Mouse (Mus musculus): Measurements from ENCODE around the gene Magi1.

Magi1 gene

GRCm38 (mm10) chr6:94103581-94103980, 180.1 kb downstream of the Magi1 start:
- no peak for DNase-seq

DNA sequence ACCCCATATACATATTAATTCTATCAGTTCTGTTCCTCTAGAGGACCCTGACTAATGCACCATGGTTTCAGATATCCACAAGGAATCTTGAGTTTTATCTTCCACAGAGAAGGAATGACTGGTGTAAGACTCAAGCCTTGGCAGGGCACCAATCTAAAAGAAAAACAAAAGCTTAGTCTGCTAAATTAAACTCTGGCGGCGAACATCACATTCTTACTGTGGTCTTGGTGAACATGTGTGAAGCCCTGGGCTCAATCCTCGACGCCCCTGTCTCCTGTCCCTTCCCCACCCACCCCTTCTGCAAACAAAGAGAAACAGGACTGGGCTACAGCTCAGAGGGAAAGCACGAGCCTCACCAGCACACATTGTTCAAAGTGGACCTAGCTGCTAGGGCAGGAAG, 182.5 kb downstream of the Magi1 start:
- DNase-seq: no peak

DNA sequence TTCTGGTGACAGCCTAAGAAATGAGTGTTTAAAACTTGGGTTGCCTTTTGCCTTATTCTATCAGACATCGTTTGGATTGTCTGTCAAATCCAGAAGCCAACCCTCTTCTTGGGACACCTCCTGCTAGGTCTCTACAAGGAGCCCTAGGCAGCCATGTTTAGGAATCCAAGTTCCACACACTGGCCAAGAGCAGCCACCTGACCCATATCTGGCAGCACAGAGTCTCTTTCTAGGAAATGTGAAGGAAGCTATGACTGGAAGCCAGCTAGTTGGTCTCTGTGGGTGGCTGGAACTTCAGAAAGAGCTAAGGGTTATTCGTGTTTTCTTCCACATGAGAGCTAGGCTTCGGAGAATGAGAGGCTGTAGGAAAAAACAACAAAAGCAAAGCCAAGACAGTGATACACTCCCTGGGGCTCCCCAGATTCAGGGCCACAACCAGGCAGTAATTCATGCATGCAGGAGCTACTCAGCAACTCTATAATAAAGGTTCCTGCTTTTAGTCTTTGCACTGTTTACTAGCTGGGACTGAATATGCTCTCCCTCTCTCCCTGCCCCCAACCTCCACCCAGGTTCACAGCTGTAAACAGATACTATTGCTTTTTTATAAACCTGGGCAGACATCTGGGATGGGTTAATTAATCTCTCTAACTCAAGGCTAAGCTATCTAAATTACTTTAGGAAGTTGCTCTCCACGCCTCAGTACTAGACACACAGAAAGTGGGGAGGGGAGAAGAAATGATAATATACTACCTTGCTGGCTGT, 188.6 kb downstream of the Magi1 start:
- no peak for DNase-seq

DNA sequence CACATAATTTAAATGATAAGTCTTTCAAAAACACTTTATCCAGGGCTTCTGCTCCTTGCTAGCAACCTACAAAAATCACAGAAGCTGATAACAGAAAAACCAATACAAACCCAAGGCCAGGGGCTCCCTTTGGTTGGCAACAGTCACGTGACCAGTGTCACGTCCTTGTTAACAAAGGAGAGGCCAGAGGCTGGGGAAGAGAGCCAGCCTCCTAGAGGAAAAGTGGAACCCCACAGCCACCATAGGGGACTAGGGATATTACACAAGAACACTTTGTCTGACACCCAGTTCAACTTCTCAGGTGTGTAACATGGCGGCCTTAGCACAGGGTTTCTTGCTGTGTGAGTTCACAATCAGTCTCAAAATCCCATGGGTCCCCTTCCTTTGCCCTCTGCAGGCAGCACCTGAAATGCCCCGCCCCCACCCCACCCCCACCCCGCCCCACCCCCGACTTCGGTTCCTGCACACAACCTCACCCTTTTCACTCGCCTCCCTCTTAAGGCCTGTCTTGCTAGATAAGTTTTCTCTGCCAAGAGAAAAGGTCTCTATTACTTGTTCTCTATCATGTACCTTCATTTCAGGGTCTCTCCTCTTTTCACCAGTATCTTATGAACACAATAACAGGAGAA, 190.6 kb downstream of the Magi1 start:
- no peak for DNase-seq

DNA sequence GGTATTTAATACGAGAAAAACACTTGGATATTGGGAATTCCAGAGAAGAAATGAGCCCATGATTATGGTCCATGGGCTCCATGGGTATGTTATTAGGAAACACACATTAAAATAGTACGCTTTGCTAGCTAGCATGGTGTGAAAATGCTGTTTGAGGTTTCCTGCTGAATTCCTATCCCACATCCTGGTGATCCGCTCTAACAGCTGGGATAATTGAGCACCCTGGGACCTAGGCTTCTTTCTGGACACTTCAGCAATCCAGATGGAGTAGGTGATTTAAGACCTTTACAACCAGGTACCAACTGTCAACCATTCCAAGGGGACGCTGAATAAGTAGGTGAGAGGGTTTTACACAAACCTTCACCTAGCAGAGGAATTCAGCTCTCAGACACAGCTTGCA, 191.2 kb downstream of the Magi1 start:
- no peak for DNase-seq

- no peak for DNase-seq
These were observed 196.9 kb downstream of the Magi1 start for GRCm38 (mm10) chr6:94086855-94087254.

- no peak for DNase-seq
These were observed 199.0 kb downstream of the Magi1 start for GRCm38 (mm10) chr6:94084752-94085151.

DNA sequence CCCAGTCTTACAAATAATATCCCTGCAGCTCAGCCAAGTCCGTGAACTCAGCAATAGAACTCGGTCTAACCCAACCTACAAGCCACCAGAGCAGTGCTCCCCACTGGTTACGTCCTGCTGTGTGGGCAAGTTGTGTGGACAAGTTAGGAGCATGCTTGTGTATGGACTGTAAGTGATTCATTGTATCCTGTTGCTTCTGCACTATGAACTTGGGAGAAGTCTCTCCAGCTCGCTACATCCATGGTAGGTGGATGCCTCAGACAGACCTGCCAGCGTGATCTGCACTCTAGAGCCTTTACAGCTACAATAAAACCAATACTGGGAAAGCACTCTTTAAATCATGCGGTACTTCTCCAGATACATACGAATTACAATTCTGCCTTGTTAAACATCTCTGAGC, 200.3 kb downstream of the Magi1 start:
- no peak for DNase-seq

DNA sequence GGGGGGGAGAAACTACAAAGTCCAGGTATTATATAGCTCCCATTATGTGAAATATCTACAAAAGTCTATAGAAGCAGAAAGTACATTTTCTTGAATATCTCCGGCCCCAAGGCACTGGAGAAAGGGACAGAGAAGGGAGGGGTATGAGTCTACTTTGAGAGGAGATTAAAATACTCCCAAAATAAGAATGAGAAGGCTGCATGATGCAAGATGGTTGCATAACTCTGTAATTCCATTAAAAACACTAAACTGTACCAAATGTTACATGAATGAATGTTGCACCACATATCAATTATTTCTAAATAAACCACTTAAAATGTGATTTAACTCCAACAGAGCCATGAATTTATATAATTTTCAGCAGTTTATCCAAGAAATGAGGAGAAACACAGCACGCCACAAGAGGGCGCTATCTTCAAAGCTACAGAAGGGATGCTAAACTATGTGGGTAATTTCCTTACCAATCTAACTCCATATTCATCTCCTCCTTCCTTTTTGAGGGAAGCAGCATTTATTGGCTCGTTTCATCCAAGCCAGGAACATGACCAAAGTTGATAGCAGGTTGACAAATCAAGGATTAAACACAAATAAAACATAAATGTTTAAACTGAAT, 202.7 kb downstream of the Magi1 start:
- DNase-seq: peak; percentile 48 to 53

GRCm38 (mm10) chr6:94078934-94079333, 204.8 kb downstream of the Magi1 start:
- no peak for DNase-seq

DNA sequence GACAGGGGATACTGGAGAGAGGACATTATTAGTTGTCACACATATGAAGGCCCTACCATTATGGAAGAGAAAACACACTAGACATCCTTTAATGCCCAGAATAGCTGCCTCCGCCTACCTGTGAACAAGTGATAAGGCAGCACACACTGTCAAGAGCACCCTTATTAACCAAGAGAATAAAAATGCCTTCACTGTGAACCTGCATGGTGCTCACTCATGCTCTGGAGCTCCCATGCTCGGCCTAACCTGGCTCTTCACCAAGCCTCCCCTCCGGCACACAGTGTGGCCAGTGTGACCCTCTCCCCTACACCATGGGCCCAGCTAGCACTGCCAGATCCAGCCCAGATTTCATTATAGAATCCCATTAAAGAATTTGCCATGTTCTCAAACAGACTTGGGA, 206.7 kb downstream of the Magi1 start:
- DNase-seq: no peak

DNA sequence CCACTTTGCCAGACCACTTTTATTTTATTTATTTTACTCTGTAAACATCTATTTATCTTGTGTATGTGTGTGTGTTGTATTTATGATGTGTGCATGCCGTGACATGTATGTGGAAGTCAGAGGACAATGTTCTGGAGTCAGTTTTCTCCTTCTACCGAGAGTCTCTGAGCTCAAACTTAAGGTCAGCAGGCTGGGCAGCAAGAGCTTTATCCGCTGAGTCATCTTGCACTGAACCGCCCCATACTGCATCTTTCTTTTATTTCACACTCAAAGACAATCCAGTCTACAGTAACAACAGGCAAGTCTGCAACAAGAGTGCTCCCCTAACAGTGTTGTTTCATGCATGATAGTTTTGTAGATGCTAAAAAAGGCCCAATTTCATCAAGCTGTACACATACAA, 207.7 kb downstream of the Magi1 start:
- DNase-seq: no peak

DNA sequence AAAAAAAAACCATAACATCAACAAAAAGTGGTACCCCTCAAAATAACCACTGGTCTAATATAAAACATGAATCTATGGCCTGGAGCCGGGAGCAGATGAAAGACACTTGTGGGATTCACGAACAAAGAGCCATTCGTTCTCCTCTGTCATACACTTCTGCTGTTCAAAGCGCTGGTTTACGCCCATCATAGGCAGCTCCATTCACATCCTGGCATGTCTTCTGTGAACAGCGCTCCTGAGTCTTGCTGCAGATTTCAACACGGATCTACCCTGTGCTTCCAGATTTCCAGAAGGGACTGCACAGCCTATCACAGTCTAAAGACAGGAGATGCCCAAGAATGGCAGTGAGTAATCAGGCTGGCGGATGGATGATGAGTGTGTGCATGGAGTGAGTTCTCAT, 208.5 kb downstream of the Magi1 start:
- no peak for DNase-seq

- no peak for DNase-seq
These were observed 212.0 kb downstream of the Magi1 start for GRCm38 (mm10) chr6:94071676-94072075.

GRCm38 (mm10) chr6:94070702-94071101, 213.0 kb downstream of the Magi1 start:
- no peak for DNase-seq

- DNase-seq: no peak
These were observed 214.3 kb downstream of the Magi1 start for GRCm38 (mm10) chr6:94069421-94069820.

- no peak for DNase-seq
These were observed 215.8 kb downstream of the Magi1 start for GRCm38 (mm10) chr6:94067741-94068450.

DNA sequence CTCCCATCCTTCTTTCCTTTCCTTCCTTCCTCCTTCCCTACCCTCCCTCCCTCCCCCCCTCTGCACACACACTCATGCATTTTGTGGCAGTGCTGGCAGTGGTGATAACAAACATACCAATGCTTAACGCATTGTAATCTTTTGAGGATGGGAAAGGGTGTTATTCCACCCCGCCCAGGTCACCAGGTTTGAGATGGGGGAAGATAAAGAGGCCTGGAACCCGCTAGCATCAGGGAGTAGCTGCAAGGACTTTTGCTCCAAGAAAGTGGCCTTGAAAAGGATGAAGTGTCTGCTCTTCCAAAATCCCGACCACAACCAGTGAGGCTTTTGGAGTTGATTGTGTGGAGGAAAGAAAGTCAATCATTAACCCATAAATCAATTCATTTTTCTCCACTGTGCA, 218.9 kb downstream of the Magi1 start:
- no peak for DNase-seq

GRCm38 (mm10) chr6:94063542-94063941, 220.2 kb downstream of the Magi1 start:
- DNase-seq: peak; percentile 3 to 9

- no peak for DNase-seq
These were observed 222.2 kb downstream of the Magi1 start for GRCm38 (mm10) chr6:94061424-94061980.

DNA sequence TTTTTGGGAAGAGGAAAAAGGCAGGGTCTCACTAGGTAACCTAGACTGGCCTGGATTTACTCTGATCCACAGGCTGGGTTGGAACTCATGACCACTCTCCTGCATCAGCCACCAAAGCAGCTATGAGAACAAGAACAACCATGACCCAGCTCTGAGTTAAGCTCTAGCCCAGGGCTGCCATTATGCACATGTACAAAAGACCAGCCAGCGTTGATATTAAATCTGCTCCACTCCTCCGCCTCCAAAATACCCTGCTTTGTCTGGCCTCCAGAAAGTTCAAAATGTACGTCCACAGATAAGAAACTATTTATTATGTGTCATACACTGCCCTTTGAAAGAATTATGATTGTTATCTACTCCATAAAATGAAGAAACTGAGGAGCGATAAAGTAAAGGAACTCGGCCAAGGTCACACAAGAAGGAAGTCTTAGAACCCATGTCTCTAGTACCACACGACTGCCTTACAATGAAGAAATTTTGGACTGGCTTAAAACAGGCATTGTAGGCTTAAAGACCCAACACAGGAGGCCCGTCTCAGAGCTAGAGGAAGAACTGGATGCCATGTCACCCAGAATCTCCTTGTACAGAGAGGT, 223.0 kb downstream of the Magi1 start:
- no peak for DNase-seq

- DNase-seq: no peak
These were observed 224.6 kb downstream of the Magi1 start for GRCm38 (mm10) chr6:94059090-94059489.

DNA sequence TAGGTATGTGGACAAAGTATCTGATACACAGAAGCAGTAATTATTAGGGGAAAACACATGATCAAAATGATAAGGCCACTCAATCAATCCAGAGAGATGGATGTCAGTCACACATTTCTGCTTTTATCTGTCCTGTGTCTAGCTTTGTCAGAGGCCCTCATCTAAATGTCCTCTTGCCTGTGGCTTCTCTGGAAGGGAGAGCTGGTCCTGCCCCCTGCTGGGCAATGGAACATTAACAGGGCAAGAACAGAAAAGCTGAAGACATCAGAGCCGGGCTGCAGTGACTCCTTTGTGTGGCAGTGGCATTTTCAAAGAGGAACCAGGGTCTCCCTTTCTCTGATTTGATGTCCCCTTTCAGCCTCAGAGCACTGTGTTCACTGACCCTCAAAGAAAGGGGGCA, 229.8 kb downstream of the Magi1 start:
- peak; percentile 46 to 47 for DNase-seq
